Mouse (Mus musculus): Measurements from ENCODE around the gene Fam131b.

The Fam131b gene

DNA sequence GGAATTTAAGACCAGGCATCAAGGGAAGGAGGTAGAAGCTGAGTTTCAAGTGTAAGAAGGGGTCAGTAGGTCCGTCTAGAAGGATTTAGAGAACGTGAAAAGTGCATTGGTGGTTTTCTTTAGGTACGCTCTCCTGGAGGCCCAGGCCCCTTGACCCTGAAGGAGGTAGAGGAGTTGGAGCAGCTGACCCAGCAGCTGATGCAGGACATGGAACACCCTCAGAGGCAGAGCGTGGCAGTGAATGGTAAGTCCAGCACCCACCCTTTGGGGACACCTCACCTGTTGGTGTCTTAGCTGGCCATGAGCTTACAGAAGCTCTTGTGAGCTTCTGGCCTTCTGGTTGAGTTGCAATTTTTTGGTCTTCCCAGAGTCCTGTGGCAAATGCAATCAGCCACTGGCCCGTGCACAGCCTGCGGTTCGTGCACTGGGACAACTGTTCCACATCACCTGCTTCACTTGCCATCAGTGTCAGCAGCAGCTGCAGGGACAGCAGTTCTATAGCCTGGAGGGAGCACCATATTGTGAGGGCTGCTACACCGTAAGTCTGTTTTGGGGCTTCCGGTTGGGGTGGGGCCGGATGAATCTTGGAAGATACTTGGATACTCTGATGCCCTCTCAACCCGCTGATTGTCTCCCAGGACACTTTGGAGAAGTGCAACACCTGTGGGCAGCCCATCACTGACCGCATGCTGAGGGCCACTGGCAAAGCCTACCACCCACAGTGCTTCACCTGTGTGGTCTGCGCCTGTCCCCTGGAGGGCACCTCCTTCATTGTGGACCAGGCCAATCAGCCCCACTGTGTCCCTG is 31.6 kb upstream of the Fam131b start:
- DNase-seq (ENCODE audit: low spot score): no peak

DNA sequence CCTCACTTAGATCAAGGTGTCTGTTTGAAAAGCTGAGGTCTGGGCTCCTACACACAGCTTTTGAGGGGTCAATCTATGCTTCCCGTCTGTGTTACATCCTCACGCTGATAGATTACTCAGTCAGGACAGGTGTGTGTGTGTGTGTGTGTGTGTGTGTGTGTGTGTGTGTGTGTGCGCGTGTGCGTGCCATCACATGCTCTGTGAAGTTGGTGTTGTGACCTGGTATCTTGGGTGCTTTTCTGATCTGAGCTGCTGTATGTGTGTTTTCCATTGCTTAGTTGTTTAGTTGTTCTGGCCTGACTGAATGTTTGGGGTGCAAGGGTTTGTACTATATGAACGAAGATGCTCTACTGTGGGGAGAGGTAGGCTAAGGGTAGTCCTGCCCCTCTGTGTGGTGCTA is 30.9 kb upstream of the Fam131b start:
- no peak for DNase-seq (ENCODE audit: low spot score)

DNA sequence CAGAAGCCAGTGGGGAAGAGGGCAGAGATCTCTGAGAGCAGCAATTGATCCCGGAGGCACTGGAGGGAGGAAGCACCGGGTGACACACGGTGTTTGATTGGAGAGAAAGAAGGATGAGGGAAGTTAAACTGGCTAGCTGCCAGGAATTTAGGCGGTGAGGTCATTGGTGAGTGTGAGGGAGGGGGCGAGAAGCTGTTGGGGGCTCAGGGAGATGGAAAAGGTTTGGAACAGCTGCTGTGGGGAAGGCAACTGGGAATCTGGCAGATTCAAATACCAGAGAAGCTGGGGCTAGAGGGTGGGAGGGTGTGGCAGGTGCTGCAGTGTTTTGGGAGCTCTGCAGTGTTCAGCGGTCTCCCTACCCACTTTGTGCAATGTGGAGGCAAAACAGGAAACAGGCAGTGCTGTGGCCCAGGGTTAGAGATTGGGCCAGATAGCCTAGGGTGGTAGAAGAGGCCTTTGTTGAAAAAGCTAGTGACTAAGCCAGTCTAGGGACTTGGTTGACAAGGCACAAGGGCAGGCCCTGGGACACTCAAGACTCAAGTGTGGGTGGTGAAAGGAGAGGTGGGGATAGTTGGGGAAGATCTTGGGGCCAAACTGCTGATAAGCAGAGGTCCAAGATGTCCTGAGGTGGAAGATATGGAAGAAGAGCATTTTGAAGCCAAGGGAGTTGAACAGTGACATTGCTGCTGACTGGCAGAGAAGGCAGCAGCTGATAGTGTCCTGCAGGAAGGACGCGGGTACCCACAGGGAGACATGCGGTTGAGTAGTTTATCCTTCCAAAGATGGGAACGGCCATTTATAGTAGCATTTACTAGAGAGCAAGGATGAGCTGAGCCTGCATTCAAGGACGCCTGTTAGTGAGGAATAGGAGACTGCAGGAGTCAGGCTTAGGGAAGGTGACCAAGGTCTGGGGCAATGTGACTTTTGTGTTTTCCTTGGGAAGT is 29.9 kb upstream of the Fam131b start:
- DNase-seq (ENCODE audit: low spot score): peak; percentile 54

DNA sequence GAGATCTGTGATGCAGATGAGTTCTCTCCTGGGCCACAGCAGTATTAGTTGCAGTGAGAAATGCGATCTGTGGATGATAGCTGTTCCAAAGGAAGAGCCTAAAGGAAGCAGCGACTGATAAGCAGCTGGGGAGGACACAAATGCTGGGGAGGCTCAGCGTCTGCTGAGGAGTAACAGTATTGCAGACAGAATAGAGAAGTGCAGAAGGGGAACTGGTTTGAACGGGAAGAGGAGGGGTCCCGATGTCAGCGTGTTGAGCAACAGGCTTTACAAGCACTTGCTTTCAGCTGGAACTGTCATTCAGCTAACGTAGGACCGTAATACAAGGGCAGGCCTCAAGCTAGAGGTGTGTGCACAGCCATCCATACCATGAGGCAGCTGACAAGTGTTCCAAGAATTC is 28.7 kb upstream of the Fam131b start:
- DNase-seq (ENCODE audit: low spot score): no peak

DNA sequence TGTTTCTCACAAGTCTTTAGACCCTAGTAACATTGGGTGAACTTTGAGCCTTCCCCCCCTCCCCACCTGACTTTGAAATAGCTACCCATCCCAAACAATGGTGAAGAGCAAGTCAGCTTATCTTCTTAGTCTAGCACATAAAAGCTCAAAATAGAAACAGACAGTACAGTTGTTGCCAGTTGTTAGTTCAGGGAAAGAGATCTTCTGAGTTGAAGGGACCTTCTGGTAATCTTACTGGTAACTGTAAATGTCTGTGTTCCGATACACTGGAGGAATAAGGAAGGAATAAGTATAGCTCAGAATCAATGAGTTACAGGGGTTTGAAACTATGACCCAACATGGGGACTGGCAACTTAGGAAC is 28.0 kb upstream of the Fam131b start:
- DNase-seq (ENCODE audit: low spot score): no peak

DNA sequence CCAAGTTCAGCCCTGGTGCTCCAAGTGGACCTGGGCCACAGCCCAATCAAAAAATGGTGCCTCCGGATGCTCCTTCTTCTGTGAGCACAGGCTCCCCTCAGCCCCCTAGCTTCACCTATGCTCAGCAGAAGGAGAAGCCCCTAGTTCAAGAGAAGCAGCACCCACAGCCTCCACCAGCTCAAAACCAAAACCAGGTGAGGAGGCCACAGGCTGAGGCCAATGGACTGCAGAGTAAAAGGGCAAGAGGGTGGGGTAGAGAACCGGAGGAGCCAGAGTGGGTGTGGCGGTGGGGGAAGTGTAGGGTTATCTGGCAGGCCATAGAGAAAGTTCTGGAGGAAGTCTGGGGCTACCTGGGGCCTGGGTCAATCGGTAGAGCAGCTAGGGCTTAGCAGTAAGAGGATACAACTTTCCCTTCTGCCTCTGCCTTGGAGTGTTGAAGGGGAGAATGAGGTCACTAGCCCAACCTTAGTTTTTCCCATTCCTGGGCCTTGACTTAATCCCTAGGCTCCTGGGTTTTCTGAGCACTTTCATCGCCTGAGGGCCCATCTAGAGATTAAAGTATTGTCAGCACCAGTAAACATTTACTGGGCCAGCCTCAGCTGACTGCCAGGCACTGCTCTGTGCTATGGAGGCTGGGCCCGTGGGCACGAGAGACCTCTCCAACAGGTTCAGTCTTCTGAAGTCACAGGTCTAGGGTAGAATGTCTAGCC is 27.5 kb upstream of the Fam131b start:
- no peak for DNase-seq (ENCODE audit: low spot score)

- DNase-seq (ENCODE audit: low spot score): no peak
These were observed 26.7 kb upstream of the Fam131b start for GRCm38 (mm10) chr6:42350968-42351775.

DNA sequence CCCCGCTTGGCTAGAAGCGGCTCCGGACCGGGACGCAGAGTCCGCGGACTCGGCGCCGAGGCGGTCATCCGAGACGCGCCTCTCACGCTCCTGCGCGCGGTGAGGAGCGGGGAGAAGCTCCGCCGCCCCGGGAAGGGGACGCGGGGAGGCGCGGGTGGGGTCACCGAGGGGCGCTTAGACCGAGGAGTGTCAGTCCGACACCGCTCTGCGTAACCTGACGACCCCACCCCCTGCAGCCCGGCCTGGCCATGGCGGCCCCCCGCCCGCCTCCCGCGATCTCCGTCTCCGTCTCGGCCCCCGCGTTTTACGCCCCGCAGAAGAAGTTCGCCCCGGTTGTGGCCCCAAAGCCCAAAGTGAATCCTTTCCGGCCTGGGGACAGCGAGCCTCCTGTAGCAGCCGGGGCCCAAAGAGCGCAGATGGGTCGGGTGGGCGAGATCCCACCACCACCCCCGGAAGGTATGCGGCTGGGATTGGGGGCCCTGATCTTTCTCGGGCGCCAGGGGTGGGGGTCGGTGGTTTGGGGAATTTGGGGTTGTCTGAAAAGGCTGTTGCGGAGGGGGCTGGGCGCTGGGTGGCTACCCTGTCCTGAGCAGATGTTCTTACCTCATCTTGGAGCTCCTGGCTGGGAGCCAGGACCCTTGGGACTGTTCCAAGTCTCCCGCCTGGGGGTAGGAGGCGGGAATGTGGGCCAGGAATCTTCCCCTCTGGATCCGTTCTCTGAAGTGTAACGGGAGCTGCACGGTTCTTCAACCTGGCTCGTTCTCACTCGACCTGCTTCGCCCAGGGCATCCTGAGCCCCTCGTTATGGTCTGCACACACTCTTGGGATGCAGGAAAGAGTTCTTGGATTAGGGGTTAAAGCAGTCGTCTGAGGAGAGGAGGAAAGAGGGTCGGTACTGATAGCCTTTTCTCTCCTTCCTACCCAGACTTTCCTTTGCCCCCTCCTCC is 25.9 kb upstream of the Fam131b start:
- DNase-seq (ENCODE audit: low spot score): peak; percentile 85

GRCm38 (mm10) chr6:42349426-42350020 is 25.1 kb upstream of the Fam131b start, which contains the start of gene Zyx:
TSS of gene Zyx (plus strand) at chr6:42349630.
- peak; percentile 94 for DNase-seq (ENCODE audit: low spot score)

DNA sequence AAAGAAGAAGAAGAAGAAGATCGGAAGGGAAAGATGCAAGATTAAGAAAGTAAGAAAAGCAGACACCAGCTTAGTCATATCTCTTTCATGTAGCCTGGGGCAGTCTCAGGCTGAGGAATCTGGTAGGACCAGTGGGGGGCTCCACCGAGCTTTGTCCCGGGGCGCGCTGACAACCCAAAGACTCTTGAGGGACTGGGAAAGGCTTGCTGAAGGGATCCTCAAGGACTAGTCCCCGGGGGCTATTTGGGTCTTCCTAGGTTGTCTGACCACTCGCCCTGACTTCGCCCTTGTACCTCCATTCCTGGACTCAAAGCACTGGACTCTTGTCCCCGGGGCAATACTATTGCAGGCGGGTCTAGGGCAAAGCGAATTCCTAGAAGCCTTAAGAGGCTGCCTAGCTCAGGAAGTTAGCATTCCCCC is 24.6 kb upstream of the Fam131b start:
- peak; percentile 67 for DNase-seq (ENCODE audit: low spot score)

DNA sequence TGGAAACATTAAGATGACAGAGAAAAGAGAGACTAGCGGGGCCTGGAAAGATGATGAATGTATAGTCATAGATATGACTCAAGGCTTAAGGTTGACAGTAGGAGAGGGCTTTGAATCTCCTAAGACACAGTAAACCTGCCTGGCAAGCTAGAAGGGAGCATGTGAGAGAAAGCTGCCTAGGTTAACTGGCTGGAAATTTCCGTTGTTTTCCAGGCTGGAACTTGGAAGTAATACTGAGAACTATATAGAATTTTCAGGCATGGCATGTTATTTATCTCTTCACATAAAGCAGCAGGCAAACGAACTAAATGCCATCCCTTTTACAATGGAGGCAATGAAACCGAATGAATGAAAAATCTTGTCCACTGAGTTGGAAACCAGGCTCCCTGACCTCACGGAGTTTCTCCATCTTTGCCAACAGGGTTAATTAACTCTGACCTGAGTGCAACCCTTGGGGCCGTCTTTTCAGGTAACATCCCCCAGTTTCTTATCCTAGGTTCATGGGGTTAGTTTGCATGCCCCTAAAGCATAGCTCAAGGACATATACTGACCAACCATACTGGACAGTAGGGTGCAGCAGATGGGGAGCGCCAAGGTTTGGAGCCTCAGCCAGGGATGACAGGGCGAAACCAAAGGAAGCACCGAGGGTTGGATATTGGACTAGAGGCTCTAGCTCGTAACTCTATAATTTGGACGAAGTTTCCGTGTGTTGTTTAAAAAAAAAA is 24.0 kb upstream of the Fam131b start:
- DNase-seq (ENCODE audit: low spot score): no peak

- DNase-seq (ENCODE audit: low spot score): no peak
These were observed 19.8 kb upstream of the Fam131b start for GRCm38 (mm10) chr6:42344255-42344654.

GRCm38 (mm10) chr6:42343361-42344120 is 19.1 kb upstream of the Fam131b start:
- DNase-seq (ENCODE audit: low spot score): no peak

GRCm38 (mm10) chr6:42342171-42342570 is 17.7 kb upstream of the Fam131b start:
- DNase-seq (ENCODE audit: low spot score): no peak

DNA sequence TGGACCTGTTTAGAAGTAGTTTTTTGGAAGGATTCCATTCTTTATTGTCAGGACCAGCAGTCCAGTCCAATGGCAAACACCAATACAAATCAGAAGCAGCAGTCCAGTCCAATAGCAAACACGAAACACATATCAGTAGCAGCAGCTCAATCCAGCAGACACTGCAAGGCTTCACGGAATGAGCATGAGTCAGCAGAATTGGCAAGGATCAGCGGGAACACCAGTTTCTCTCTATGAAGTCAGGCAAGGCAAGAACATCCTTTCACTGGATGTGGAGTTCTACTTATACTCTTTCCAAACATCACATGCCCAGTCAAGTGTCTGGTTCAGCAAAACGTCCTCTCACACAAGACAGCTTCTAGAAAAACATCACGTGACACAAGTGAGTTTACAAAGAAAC is 15.5 kb upstream of the Fam131b start:
- DNase-seq (ENCODE audit: low spot score): peak; percentile 26

DNA sequence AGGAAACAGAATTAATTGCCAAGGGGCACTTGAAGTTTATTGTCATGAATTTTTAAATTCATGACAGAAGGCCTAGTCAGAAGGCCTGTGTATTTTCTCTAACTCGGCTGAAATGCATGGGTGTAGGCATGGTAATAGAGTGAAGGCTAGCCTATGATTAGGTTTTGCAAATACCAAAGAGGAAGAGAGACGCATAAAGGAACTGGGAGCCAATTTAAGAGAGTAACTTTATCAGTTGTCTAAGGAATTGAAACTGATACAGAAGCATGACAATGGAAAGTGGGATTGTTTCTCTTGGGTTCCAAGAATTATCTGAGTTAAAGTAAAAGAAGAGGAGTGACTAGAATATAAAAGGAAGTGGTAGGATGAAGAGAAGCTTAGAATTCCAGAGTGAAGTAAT is 14.7 kb upstream of the Fam131b start:
- DNase-seq (ENCODE audit: low spot score): no peak

GRCm38 (mm10) chr6:42330946-42331345 is 6.5 kb upstream of the Fam131b start:
- no peak for DNase-seq (ENCODE audit: low spot score)

- no peak for DNase-seq (ENCODE audit: low spot score)
These were observed 5.8 kb upstream of the Fam131b start for GRCm38 (mm10) chr6:42330216-42330615.

DNA sequence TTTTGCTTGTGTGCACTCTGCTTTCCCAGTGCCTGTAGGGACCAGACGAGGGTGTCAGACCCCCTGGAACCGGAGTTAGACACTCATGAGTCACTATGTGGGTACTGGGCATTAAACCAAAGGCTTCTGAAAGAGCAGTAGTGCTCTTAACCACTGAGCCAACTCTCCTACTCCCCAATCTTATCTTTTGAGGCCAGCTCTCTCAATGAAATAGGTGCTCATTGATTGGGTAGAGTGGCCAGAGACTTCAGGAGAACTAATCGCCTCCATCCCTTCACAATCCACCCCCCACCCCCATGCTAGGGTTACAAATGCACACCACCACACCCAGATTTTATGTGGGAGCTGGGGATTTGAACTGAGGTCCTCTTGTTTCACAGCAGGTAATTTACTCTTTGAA is 4.3 kb upstream of the Fam131b start:
- no peak for DNase-seq (ENCODE audit: low spot score)

All from MN1 (cell line).